Mouse (Mus musculus) ES-Bruce4 (cell line): Measurements from ENCODE around the gene Tcf12. TPM values are rescaled to one million over a fixed set of nuclear protein-coding genes. Genes with fewer than 3 reads are reported as not detected.

ENCODE experiments used
- H3K27ac ChIP-seq: 2 replicates; pipeline ENCODE4 v1.5.1; 2012; ENCODE audit warnings: low read length, inconsistent platforms; ENCODE audit not compliant: insufficient read depth
- H3K27me3 ChIP-seq: 2 replicates; pipeline ENCODE4 v1.6.1; 2012; ENCODE audit warnings: mild to moderate bottlenecking, low read length, inconsistent platforms; ENCODE audit not compliant: control insufficient read depth, poor library complexity, insufficient read depth, severe bottlenecking
- H3K36me3 ChIP-seq: 2 replicates; pipeline ENCODE4 v1.6.1; 2012; ENCODE audit warnings: inconsistent platforms, mild to moderate bottlenecking, low read length, moderate library complexity; ENCODE audit not compliant: control insufficient read depth, poor library complexity, insufficient read depth, severe bottlenecking
- H3K4me1 ChIP-seq: one replicate; pipeline ENCODE4 v1.8.1; 2011; ENCODE audit warnings: low read length; ENCODE audit not compliant: control insufficient read depth, insufficient read depth
- H3K4me3 ChIP-seq: 2 replicates; pipeline ENCODE4 v1.5.1; 2011; ENCODE audit warnings: low read depth, mild to moderate bottlenecking, low read length
- H3K9ac ChIP-seq: 2 replicates; pipeline ENCODE4 v1.6.1; 2012; ENCODE audit warnings: low read depth, mild to moderate bottlenecking, inconsistent platforms; ENCODE audit not compliant: poor library complexity, severe bottlenecking
- H3K9me3 ChIP-seq: replicated peaks from 2 replicates; pipeline ENCODE4 v1.6.1; 2012; ENCODE audit warnings: mild to moderate bottlenecking, low read length, inconsistent platforms; ENCODE audit not compliant: control insufficient read depth, poor library complexity, insufficient read depth, severe bottlenecking
- CTCF ChIP-seq: IDR thresholded peaks from one replicate; pipeline ENCODE4 v1.8.1; 2011; ENCODE audit warnings: low read depth, low read length
- EP300 ChIP-seq: IDR thresholded peaks from 2 replicates; pipeline ENCODE4 v1.6.1; 2011; ENCODE audit warnings: low read depth, low read length; ENCODE audit not compliant: insufficient read depth
- POLR2A ChIP-seq: IDR thresholded peaks from one replicate; pipeline ENCODE4 v1.8.1; 2011; ENCODE audit warnings: low read length; ENCODE audit not compliant: insufficient read depth
- polyA plus RNA-seq: library from polyadenylated mRNA; stranded (reverse); fragments of >200 nt; gene quantifications from 2 replicates; pipeline ENCODE4 v1.2.4, GENCODE M21; 2011; ENCODE audit warnings: low read depth; ENCODE audit not compliant: missing spikeins, insufficient read depth, insufficient read length

Tcf12 gene
- polyA plus RNA-seq, 1 experiment: 52.6 TPM

DNA sequence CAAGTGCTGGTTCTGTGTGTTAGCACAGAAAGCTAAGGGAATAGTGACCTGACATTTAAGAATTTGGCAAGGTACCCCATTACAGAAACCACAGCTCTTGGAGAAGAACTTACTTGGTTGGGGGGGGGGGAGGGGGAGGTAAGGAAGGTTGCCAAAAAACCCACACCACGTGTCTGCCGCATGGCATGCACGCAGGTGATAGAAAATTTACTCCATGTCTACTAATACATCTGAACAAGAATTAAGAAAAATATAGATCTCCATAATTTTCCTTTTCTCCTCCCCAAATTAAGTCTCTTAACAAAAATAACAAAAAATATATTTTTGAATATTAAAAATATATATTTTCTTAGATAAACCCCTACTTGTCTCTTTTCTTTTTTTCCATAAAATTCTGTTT lies 75.4 kb downstream of the Tcf12 start:
- H3K27me3 ChIP-seq: no peaks in the 10 kb centered on the region
- no peak for TF ChIP-seq EP300
- no peak for TF ChIP-seq CTCF
- TF ChIP-seq POLR2A: no peak

DNA sequence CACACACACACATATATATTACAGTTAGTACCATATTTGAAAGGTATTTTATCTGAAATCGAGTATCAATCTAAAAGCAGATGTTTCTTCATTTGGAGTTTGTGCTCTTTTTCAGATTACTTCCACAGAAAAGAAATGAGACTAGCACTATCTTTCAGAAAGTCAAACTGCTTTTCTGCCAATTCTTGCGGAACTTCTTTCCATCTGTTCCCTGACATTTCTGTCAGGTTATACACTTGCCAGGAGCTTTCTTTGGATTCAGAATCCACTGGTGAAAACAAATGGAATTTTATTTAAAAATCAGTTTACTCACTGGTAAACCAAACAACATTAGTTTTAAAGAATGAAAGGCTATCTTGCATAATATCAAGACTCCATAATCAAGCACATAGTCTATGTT lies 78.4 kb downstream of the Tcf12 start:
- Histone ChIP-seq H3K9me3 (no peaks in the 10 kb centered on the region), H3K4me3 (no peak overlapping the region), H3K27me3 (no peaks in the 10 kb centered on the region), H3K36me3 (no peaks in the 10 kb centered on the region), H3K27ac (no peak overlapping the region), H3K9ac (no peak overlapping the region), H3K4me1 (no peaks in the 10 kb centered on the region)
- no peak for TF ChIP-seq CTCF
- TF ChIP-seq EP300: no peak
- TF ChIP-seq POLR2A: no peak

More for the DNA sequence above, 75.4 kb downstream of the Tcf12 start:
- no peaks in the 10 kb centered on the region for H3K4me1 ChIP-seq
- H3K4me3 ChIP-seq: no peak overlapping the region
- no peaks in the 10 kb centered on the region for H3K9me3 ChIP-seq
- no peaks in the 10 kb centered on the region for H3K36me3 ChIP-seq
- H3K27ac ChIP-seq: no peak overlapping the region
- H3K9ac ChIP-seq: no peak overlapping the region

DNA sequence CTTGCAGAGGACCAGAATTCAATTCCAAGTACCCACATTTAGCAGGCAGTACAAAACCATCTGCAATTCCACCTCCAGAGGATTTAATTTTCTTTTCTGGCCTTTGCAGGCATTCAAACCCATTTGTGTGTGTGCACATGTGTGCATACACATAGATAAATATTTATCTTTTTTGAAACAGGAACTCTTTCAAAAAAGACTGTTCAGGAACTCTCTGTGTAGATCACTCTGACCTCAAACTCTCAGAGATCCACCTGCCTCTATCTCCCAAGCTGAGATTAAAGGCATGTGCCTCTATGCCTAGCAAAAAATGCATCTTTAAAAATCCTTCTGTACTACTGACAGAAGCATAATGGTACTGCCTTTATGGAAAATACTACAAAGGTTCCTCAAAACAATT lies 81.4 kb downstream of the Tcf12 start:
- Histone ChIP-seq H3K27ac (no peak overlapping the region), H3K9ac (no peak overlapping the region), H3K4me1 (no peaks in the 10 kb centered on the region), H3K27me3 (no peaks in the 10 kb centered on the region), H3K9me3 (no peaks in the 10 kb centered on the region), H3K4me3 (no peak overlapping the region), H3K36me3 (no peaks in the 10 kb centered on the region)
- TF ChIP-seq POLR2A (no peak), EP300 (no peak), CTCF (no peak)

- Histone ChIP-seq H3K27ac (no peak overlapping the region), H3K9me3 (no peaks in the 10 kb centered on the region), H3K36me3 (no peaks in the 10 kb centered on the region), H3K4me3 (no peak overlapping the region), H3K4me1 (no peaks in the 10 kb centered on the region), H3K9ac (no peak overlapping the region), H3K27me3 (no peaks in the 10 kb centered on the region)
- TF ChIP-seq CTCF (no peak), POLR2A (no peak), EP300 (no peak)
Measured at GRCm38 (mm10) chr9:72029601-72030000, 82.1 kb downstream of the Tcf12 start.

DNA sequence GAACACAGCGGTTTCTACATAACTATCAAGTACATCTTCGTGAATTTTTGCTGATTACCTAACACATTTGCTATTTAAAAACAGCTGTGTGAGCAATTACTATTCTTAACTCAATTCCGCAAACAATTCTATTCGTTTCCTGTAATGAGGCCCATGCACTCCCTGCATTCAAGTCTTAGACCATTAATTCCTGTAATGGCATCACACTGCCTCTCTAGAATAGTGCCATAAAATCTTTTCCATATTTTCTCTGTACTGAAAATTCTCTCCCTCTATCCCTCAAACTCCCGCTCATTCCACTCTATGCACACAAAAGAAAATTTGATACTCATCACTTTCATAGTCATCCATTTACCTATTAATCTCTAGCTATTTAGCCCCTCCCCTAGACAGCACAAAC lies 88.4 kb downstream of the Tcf12 start:
- H3K4me1 ChIP-seq: no peaks in the 10 kb centered on the region
- TF ChIP-seq POLR2A (no peak), CTCF (no peak), EP300 (no peak)
- no peak overlapping the region for H3K4me3 ChIP-seq
- H3K27me3 ChIP-seq: no peaks in the 10 kb centered on the region
- no peaks in the 10 kb centered on the region for H3K36me3 ChIP-seq
- no peak overlapping the region for H3K9ac ChIP-seq
- H3K9me3 ChIP-seq: no peaks in the 10 kb centered on the region
- H3K27ac ChIP-seq: no peak overlapping the region

GRCm38 (mm10) chr9:72021512-72021911 lies 90.2 kb downstream of the Tcf12 start:
- Histone ChIP-seq H3K27me3 (no peaks in the 10 kb centered on the region), H3K4me3 (no peak overlapping the region), H3K9me3 (no peaks in the 10 kb centered on the region), H3K27ac (no peak overlapping the region), H3K9ac (no peak overlapping the region), H3K36me3 (no peaks in the 10 kb centered on the region), H3K4me1 (no peaks in the 10 kb centered on the region)
- TF ChIP-seq EP300: no peak
- no peak for TF ChIP-seq POLR2A
- no peak for TF ChIP-seq CTCF
